Mouse (Mus musculus): ENCODE data around the gene Plekho2. TPM values are rescaled to one million over a fixed set of nuclear protein-coding genes. Genes with fewer than 3 reads are reported as not detected.

The Plekho2 gene
- total RNA-seq, 2 experiments from 2014 or later = 12.9 to 13.2 TPM

GRCm38 (mm10) chr9:65537901-65538630, 41.8 kb downstream of the Plekho2 start:
- DNase-seq (ENCODE audit: low spot score) = no peak
- intact Hi-C loops (cut with DNase I) = no loop called here

GRCm38 (mm10) chr9:65536491-65536890, 43.3 kb downstream of the Plekho2 start:
- intact Hi-C loops (cut with DNase I) = no loop called here
- DNase-seq (ENCODE audit: low spot score) = no peak

GRCm38 (mm10) chr9:65535789-65536469, 43.9 kb downstream of the Plekho2 start:
- intact Hi-C loops (cut with DNase I) = no loop called here
- no peak for DNase-seq (ENCODE audit: low spot score)

- no peak for DNase-seq (ENCODE audit: low spot score)
Measured at GRCm38 (mm10) chr9:65535191-65535722, 44.6 kb downstream of the Plekho2 start.

DNA sequence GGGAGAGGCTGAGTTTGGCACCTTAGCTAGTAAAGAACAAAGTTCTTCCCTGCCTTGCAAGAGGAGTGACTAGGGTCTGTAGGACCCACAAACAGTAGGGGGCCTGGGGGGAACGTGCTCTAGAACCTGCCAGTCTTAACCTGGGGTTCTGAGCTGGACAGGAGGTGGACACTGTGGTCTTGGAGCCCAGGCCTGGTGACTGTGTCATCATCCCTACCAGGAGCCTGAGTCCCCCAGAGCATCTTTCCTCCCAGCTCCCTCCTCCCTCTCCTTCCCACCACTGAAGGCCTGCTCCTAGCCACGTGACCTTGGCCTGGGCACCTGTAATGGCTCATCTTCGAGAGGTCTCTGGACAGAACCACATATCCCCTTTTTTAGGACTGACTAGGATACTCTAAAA, 45.7 kb downstream of the Plekho2 start:
- no peak for DNase-seq (ENCODE audit: low spot score)
- intact Hi-C loops (cut with DNase I) = no loop called here

More at GRCm38 (mm10) chr9:65535191-65535722, 44.6 kb downstream of the Plekho2 start:
- intact Hi-C loops (cut with DNase I) = no loop called here

- no peak for DNase-seq (ENCODE audit: low spot score)
- intact Hi-C loops (cut with DNase I) = no loop called here
Measured at GRCm38 (mm10) chr9:65532986-65533385, 46.9 kb downstream of the Plekho2 start.

- intact Hi-C loops (cut with DNase I) = no loop called here
- DNase-seq (ENCODE audit: low spot score) = no peak
Measured at GRCm38 (mm10) chr9:65531283-65531682, 48.6 kb downstream of the Plekho2 start.

- no peak for DNase-seq (ENCODE audit: low spot score)
- intact Hi-C loops (cut with DNase I) = no loop called here
Measured at GRCm38 (mm10) chr9:65529659-65530058, 50.2 kb downstream of the Plekho2 start.

DNA sequence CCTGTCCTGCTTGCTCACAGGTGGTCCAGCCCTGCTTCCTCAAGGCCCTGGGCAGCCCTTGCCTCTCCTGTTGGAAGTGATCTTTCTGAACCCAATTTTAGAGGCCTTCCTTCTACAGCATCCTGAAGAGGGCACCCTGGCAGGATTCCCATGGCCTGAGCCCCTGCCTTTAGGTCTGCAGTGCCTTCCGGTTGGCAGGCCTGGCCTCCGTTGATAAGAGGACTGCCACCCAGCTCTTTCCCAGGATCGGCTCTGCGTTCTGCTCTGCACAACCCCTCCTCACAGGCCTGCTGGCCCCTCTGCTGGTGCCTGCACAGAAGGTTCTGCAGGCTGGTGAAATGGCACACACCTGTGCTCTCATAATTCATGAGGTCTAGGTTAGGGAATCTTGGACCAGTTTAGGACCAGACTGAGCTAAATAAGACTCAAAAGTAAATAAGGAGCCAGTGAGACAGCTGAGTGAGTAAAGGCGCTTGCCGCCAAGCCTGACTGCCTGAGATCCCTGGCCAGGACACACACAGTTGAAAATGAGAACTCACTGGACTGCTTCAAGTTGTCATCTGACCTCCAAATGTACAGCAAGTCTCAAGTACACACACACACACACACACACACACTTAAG, 51.3 kb downstream of the Plekho2 start:
- no peak for DNase-seq (ENCODE audit: low spot score)
- intact Hi-C loops (cut with DNase I) = no loop called here

- intact Hi-C loops (cut with DNase I) = loop anchor here (2.0 kb wide), 1 partner anchor 23 kb away; no protein-coding TSS in a partner anchor
- peak; percentile 19 for DNase-seq (ENCODE audit: low spot score)
Measured at GRCm38 (mm10) chr9:65525445-65526195, 54.2 kb downstream of the Plekho2 start.

GRCm38 (mm10) chr9:65523611-65524364, 56.1 kb downstream of the Plekho2 start:
- DNase-seq (ENCODE audit: low spot score) = peak; percentile 69
- intact Hi-C loops (cut with DNase I) = loop anchor here (1.0 to 5.0 kb wide), 3 partner anchors 25 to 139 kb away; no protein-coding TSS in a partner anchor

GRCm38 (mm10) chr9:65520505-65520876, 59.3 kb downstream of the Plekho2 start:
- DNase-seq (ENCODE audit: low spot score) = no peak
- intact Hi-C loops (cut with DNase I) = loop anchor here (5.0 kb wide), 1 partner anchor 142 kb away; no protein-coding TSS in a partner anchor

DNA sequence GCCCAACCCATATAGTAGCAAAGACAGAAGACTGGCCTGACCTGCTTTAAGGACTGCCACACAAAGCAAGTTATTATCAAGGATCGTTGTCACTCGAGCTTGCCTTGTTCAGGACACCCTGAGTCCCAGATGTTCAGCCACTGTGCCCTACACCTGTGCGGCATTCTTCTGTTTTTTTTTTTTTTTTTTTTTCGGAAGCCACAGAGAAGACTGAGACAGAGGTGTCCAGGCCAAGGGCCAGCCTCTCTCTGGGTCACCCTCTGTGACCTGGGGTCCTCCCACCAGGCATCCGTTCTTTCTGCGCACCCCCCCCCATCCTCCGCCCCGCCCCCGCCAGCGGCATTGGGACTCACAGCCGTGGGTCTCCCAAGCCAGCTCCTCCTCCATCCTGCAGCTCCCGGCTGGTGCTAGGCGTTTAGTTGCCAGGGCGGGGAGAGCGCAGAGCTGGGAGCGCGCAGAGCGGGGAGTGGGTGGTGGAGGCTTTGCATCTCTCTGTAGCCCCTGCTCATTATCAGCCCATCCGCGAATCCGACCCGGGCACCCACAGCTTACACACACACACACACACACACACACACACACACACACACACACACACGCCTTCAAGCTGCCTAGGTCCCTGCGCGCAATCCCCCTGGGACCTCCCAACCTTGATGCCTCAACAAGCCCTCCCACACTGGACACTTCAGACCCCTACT, 59.9 kb downstream of the Plekho2 start, which contains the start of gene Ankdd1a:
Gene Ankdd1a, minus strand, starts transcription at position 387 of the 698 bp plus-strand sequence.
- DNase-seq (ENCODE audit: low spot score) = no peak
- intact Hi-C loops (cut with DNase I) = loop anchor here (5.0 kb wide), 1 partner anchor 142 kb away; no protein-coding TSS in a partner anchor

DNA sequence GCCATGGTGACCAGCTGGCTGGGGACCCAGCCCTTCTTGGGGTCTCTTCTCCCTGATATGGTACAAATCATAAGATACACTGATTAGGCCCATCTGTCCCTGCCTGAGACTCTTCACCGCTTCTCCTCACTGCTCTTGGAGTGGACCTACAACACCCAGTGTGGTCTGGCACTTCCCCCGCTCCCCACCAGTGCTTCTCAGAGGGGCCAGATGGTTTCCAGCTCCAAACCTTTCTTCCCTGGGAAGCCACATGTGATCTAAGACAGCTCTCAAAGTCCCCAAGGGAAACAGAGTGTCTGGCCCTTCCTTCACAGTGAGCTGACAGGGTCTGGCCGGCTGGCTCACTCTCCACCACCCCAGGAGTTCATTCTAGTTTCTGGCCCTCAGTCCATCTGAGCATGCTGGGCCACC, 65.0 kb downstream of the Plekho2 start:
- no peak for DNase-seq (ENCODE audit: low spot score)
- intact Hi-C loops (cut with DNase I) = no loop called here

GRCm38 (mm10) chr9:65514431-65514830, 65.4 kb downstream of the Plekho2 start:
- DNase-seq (ENCODE audit: low spot score) = no peak
- intact Hi-C loops (cut with DNase I) = no loop called here

- DNase-seq (ENCODE audit: low spot score) = no peak
Measured at GRCm38 (mm10) chr9:65512520-65512919, 67.3 kb downstream of the Plekho2 start.

DNA sequence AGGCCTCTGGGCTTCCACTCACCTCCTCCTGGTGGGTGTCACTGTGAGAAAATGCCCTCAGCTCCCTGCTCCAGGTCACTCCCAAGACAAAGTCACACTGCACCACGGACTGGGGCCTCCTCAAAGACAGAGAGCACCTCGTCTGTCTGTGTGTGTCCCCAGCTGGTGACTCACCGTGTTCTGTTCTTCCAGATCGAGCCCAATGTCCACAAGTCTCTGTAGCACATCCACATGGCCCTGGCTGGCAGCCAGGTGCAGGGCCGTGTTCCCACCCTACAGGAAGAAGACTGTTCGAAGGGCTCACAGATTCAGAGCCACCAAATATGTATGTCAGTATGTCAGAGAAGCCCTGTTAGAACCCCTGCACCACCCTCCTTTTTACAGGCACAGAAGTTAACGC, 71.4 kb downstream of the Plekho2 start:
- no peak for DNase-seq (ENCODE audit: low spot score)
- intact Hi-C loops (cut with DNase I) = no loop called here

More at GRCm38 (mm10) chr9:65512520-65512919, 67.3 kb downstream of the Plekho2 start:
- intact Hi-C loops (cut with DNase I) = no loop called here

DNA sequence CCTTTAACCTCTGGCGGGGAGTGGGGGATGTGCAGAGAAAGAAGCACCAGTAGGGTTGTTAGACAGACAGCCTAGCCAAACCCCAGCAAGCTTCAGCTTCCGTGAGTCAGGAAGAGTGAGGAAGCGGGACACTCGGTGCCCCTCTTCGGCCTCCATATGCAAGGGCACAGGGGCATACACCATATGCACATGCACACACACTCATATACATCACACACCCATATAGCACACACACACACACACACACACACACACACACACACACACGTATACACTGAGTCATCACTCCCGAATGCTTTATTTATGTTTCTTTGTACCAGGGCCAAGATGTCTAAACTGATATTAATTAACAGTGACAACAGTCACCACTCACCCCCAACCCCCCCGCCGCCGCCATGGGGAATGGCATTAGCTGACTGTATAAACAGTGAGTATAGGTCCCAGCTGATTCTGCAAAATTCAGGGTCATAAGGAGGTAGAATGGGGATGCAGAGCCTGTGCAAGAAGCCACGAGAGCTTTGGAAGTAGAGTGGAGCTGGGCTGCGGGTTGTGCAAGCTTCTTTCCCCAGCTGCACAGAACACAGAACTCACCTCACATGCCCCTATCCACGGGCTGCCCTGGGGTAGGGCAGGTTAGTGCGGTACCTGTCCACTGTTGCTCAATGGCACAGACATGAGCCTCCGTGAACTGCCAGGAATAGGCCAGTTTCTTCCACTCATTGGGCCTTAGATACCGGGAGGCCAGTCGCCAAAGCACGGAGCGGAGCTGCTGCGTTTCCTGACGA, 76.9 kb downstream of the Plekho2 start:
- DNase-seq (ENCODE audit: low spot score) = no peak
- intact Hi-C loops (cut with DNase I) = no loop called here
